Mouse (Mus musculus): ENCODE measurements at regions not wholly inside any gene's neighbourhood (a gene's known extent, or its start where the extent isn't known, plus 50 kb on each side); places are given as distances from the start of the nearest gene placed in this dataset.

DNA sequence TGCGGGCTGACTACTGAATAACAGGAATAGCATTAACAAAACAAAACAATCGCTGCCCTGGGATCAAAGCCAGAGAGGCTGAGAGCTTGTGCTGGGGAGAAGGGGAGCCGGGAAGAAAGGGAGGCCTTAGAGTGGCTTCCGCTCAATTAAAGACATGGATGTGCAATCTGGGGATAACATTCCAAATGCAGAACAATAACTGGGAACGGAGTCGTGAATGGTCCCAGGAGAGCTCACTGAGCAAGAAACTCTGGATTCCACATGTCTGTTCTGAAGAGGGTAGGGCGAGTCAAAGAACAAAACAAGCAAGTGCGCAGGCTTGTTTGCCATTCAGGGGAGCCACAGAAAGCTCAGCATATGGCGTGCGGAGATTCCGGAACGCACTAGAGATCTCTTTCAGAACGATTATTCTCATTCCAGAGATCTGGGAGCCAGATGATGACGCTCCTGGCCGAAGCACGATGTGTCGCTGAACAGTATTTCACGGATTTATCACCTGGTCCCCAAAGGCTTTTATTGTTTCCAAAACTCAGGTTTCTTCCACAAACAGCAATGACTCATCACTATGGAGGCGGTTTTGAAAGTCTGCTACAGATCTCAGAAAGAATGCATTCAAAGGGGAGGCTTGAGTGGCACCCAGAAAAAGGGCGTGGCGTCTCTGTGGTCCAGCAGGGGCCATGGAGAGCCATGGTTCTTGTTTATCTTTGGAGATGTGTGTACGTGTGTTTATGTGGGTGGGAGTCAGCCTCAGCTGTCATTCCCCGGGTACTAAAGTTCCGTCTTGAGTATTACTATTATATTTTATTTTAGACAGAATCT is 159.0 kb downstream of the Slc4a3 start:
- TF ChIP-seq CTCF (IDR thresholded peaks at IDR 0.05; ENCODE audit: insufficient read depth, low read depth, low read length) (no peak), POLR2A (IDR thresholded peaks at IDR 0.05; ENCODE audit: insufficient read depth, low read depth, low read length) (no peak)

Measured in olfactory bulb, adult 2 months (tissue).